Mouse (Mus musculus): ENCODE results near the gene Scoc. TPM values are rescaled to one million over a fixed set of nuclear protein-coding genes. Genes with fewer than 3 reads are reported as not detected.
"Not testable (repeated sequence)": the region's sequence is repeated elsewhere in the genome, so short reads cannot be mapped to it uniquely, and the experiment has no call there.

Gene Scoc
- polyA plus RNA-seq, 1 experiment from 2014 or later, result 166 TPM

GRCm38 (mm10) chr8:83429071-83429524 lies 29.1 kb downstream of the Scoc start:
- 64% methylated on average over 4 of the region's 4 CpGs for WGBS

DNA sequence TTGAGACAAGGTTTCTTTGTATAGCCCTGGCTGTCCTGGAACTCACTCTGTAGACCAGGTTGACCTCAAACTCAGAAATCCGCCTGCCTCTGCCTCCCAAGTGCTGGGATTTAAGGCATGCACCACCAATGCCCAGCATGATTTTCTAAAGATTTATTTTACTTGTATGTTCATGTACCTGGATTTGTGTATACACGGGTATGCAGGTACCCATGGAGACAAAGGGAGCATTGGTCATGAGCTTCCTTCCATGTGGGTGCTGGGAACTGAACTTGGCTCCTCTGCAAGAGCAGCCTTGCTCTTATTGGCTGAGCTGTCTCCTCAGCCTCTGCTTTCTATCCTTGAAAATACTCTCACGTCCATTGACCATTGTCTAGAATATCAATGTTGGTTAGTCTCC lies 29.6 kb downstream of the Scoc start:
- H3K27ac ChIP-seq (ENCODE audit: low read depth, low read length); H3K9me3 ChIP-seq (ENCODE audit: control insufficient read depth, low read length); DNase-seq (ENCODE audit: low spot score); ATAC-seq (ENCODE audit: insufficient read depth, low FRiP score, low TSS enrichment); H3K4me3 ChIP-seq (ENCODE audit: low read depth, low read length); H3K9ac ChIP-seq (ENCODE audit: low read length); H3K36me3 ChIP-seq (ENCODE audit: control insufficient read depth, insufficient read depth, low read length); H3K4me1 ChIP-seq (ENCODE audit: control insufficient read depth, insufficient read depth, low read length); H3K27me3 ChIP-seq (ENCODE audit: control insufficient read depth, insufficient read depth, low read length); H3K4me2 ChIP-seq (ENCODE audit: low read depth): not testable (repeated sequence)
- 93% methylated on average over 3 of the region's 3 CpGs for WGBS

More at GRCm38 (mm10) chr8:83429071-83429524, 29.1 kb downstream of the Scoc start:
- H3K4me1 ChIP-seq (ENCODE audit: control insufficient read depth, insufficient read depth, low read length), result no peaks in the 10 kb centered on the region
- ATAC-seq (ENCODE audit: insufficient read depth, low FRiP score, low TSS enrichment) (no peak), DNase-seq (ENCODE audit: low spot score) (no peak)
- H3K4me3 ChIP-seq (ENCODE audit: low read depth, low read length), result no peak overlapping the region
- H3K9ac ChIP-seq (ENCODE audit: low read length), result no peak overlapping the region
- H3K4me2 ChIP-seq (ENCODE audit: low read depth), result no peak overlapping the region
- no peaks in the 10 kb centered on the region for H3K27me3 ChIP-seq (ENCODE audit: control insufficient read depth, insufficient read depth, low read length)
- H3K36me3 ChIP-seq (ENCODE audit: control insufficient read depth, insufficient read depth, low read length), result no peaks in the 10 kb centered on the region
- H3K27ac ChIP-seq (ENCODE audit: low read depth, low read length), result no peak overlapping the region
- no peaks in the 10 kb centered on the region for H3K9me3 ChIP-seq (ENCODE audit: control insufficient read depth, low read length)

DNA sequence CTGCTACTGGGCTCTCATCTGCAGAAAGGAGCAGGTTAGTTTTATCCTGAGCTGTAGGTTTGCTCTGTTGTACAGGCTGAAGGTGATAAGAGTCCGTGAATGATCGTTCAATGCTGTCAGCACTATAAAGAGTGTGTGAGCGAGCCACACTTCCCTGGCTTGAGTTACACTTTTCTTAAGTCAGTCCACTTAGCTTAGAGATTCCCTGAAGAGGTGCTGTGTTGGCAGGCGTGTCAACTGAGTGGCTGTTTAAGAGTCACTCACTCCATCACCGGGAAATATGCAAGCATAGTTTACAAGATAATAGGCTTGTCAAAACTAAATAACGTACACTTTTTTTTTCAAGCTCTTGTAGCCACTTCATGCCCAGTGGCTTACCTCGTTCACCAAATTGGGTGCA lies 31.2 kb downstream of the Scoc start:
- Histone ChIP-seq H3K4me2 (ENCODE audit: low read depth) (no peak overlapping the region), H3K27me3 (ENCODE audit: control insufficient read depth, insufficient read depth, low read length) (no peaks in the 10 kb centered on the region), H3K36me3 (ENCODE audit: control insufficient read depth, insufficient read depth, low read length) (no peaks in the 10 kb centered on the region), H3K9ac (ENCODE audit: low read length) (no peak overlapping the region), H3K4me1 (ENCODE audit: control insufficient read depth, insufficient read depth, low read length) (no peaks in the 10 kb centered on the region), H3K9me3 (ENCODE audit: control insufficient read depth, low read length) (no peaks in the 10 kb centered on the region), H3K4me3 (ENCODE audit: low read depth, low read length) (no peak overlapping the region), H3K27ac (ENCODE audit: low read depth, low read length) (no peak overlapping the region)
- DNase-seq (ENCODE audit: low spot score) (no peak), ATAC-seq (ENCODE audit: insufficient read depth, low FRiP score, low TSS enrichment) (no peak)
- WGBS, result 86% methylated on average over 7 of the region's 7 CpGs

DNA sequence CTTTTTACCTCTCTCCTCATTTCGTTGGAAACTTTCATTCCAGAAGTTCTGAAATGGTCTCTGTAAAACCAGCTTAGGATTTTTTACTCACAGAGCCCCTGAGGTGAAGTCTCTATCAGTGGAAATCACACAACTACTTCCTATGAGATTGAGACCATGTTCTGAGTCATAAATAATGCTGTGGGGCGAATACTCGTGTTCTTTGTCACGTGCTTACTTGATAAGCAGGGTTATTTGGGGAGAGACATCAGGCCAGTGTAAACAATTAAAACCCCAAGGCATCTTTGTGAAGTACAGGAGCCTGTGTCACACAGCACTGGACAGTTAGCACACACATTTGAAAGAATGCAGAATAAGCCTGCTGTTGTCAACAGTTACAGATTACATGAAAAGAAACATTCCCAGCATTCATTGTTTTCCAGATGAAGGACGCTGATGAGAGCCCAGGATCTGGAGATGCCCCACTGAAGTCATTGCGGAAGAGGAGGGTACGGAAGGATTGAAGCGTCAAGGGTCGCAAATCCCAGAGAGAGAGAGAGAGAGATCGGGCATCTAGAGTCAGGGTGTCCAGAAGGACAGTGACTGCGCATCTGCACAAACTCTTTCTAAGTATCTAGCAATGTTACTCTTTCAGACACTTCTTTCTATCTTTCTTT lies 32.0 kb downstream of the Scoc start:
- no peak for DNase-seq (ENCODE audit: low spot score)
- H3K4me2 ChIP-seq (ENCODE audit: low read depth), result no peak overlapping the region
- WGBS, result 80% methylated on average over 11 of the region's 11 CpGs
- no peaks in the 10 kb centered on the region for H3K9me3 ChIP-seq (ENCODE audit: control insufficient read depth, low read length)
- H3K36me3 ChIP-seq (ENCODE audit: control insufficient read depth, insufficient read depth, low read length), result no peaks in the 10 kb centered on the region
- no peak overlapping the region for H3K9ac ChIP-seq (ENCODE audit: low read length)
- no peaks in the 10 kb centered on the region for H3K27me3 ChIP-seq (ENCODE audit: control insufficient read depth, insufficient read depth, low read length)
- no peak overlapping the region for H3K4me3 ChIP-seq (ENCODE audit: low read depth, low read length)
- H3K4me1 ChIP-seq (ENCODE audit: control insufficient read depth, insufficient read depth, low read length), result no peaks in the 10 kb centered on the region
- no peak overlapping the region for H3K27ac ChIP-seq (ENCODE audit: low read depth, low read length)
- ATAC-seq (ENCODE audit: insufficient read depth, low FRiP score, low TSS enrichment), result no peak

DNA sequence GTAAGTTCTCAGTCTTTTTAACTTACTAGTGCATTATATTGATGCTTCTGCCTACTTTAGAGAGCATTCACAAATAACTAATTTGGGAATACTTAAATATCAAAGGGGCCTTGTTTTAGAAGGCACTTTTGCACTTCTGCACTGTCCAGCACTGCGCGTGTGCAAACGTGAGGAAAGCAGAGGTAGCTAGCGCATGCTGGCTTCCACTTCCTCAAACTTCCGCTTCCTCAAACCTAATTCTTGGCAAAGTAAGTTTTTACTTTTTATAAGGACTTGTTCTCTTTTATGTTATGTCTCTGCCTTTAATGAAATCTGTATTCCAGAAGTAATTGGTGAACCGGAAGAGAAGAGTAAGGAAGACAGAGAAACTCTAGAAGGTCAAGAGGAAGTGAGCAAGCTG lies 33.0 kb downstream of the Scoc start:
- 91% methylated on average over 6 of the region's 6 CpGs for WGBS
- no peaks in the 10 kb centered on the region for H3K36me3 ChIP-seq (ENCODE audit: control insufficient read depth, insufficient read depth, low read length)
- no peaks in the 10 kb centered on the region for H3K4me1 ChIP-seq (ENCODE audit: control insufficient read depth, insufficient read depth, low read length)
- no peak overlapping the region for H3K27ac ChIP-seq (ENCODE audit: low read depth, low read length)
- no peaks in the 10 kb centered on the region for H3K9me3 ChIP-seq (ENCODE audit: control insufficient read depth, low read length)
- ATAC-seq (ENCODE audit: insufficient read depth, low FRiP score, low TSS enrichment), result no peak
- H3K4me2 ChIP-seq (ENCODE audit: low read depth), result no peak overlapping the region
- DNase-seq (ENCODE audit: low spot score), result no peak
- no peak overlapping the region for H3K9ac ChIP-seq (ENCODE audit: low read length)
- no peaks in the 10 kb centered on the region for H3K27me3 ChIP-seq (ENCODE audit: control insufficient read depth, insufficient read depth, low read length)
- H3K4me3 ChIP-seq (ENCODE audit: low read depth, low read length), result no peak overlapping the region

DNA sequence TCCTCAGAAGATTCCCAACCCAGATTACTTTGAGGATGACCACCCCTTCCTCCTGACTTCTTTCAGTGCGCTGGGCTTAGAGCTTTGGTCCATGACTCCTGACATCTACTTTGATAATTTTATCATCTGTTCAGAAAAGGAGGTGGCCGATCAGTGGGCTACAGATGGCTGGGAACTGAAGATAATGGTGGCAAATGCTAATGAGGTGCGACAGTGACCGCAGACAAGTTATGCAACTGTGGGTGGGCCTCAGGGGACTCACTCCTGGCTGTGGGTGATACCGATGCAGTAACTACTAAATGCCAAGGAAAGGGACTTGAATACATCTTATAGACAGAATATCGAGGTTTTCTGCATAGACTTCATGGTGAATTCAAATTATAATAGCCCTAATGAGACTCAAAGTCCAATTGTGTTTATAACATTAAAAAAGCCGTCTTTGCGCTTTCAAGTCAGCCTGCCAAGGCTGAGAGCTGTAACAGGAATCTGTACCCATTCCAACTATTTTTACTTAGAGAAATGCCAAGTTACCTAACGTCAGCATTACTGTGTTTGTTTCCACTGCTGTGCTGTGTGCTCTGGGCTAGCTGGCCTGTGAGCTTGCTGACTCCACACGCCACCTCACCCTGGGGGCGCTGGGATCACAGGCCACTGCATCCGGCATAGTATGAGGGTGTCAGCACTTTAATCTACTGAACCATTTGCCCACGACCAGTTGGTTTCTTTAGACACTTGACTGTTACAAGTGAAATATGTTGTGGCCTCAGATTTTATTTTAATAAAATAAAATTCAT lies 35.0 kb downstream of the Scoc start:
- WGBS, result 69% methylated on average over 13 of the region's 13 CpGs
- no peak overlapping the region for H3K4me3 ChIP-seq (ENCODE audit: low read depth, low read length)
- H3K36me3 ChIP-seq (ENCODE audit: control insufficient read depth, insufficient read depth, low read length), result no peaks in the 10 kb centered on the region
- H3K27ac ChIP-seq (ENCODE audit: low read depth, low read length), result no peak overlapping the region
- H3K9me3 ChIP-seq (ENCODE audit: control insufficient read depth, low read length), result no peaks in the 10 kb centered on the region
- H3K4me1 ChIP-seq (ENCODE audit: control insufficient read depth, insufficient read depth, low read length), result no peaks in the 10 kb centered on the region
- ATAC-seq (ENCODE audit: insufficient read depth, low FRiP score, low TSS enrichment), result no peak
- no peak overlapping the region for H3K4me2 ChIP-seq (ENCODE audit: low read depth)
- no peaks in the 10 kb centered on the region for H3K27me3 ChIP-seq (ENCODE audit: control insufficient read depth, insufficient read depth, low read length)
- no peak overlapping the region for H3K9ac ChIP-seq (ENCODE audit: low read length)
- no peak for DNase-seq (ENCODE audit: low spot score)

GRCm38 (mm10) chr8:83421354-83421753 lies 36.8 kb downstream of the Scoc start:
- H3K4me3 ChIP-seq (ENCODE audit: low read depth, low read length), result no peak overlapping the region
- H3K4me2 ChIP-seq (ENCODE audit: low read depth), result no peak overlapping the region
- no peaks in the 10 kb centered on the region for H3K36me3 ChIP-seq (ENCODE audit: control insufficient read depth, insufficient read depth, low read length)
- H3K9me3 ChIP-seq (ENCODE audit: control insufficient read depth, low read length), result no peaks in the 10 kb centered on the region
- no peak overlapping the region for H3K9ac ChIP-seq (ENCODE audit: low read length)
- 100% methylated on average over 1 of the region's 1 CpGs for WGBS
- H3K27me3 ChIP-seq (ENCODE audit: control insufficient read depth, insufficient read depth, low read length), result no peaks in the 10 kb centered on the region
- H3K27ac ChIP-seq (ENCODE audit: low read depth, low read length), result no peak overlapping the region
- ATAC-seq (ENCODE audit: insufficient read depth, low FRiP score, low TSS enrichment), result no peak
- no peaks in the 10 kb centered on the region for H3K4me1 ChIP-seq (ENCODE audit: control insufficient read depth, insufficient read depth, low read length)
- no peak for DNase-seq (ENCODE audit: low spot score)

- no peaks in the 10 kb centered on the region for H3K9me3 ChIP-seq (ENCODE audit: control insufficient read depth, low read length)
- no peaks in the 10 kb centered on the region for H3K4me1 ChIP-seq (ENCODE audit: control insufficient read depth, insufficient read depth, low read length)
- H3K36me3 ChIP-seq (ENCODE audit: control insufficient read depth, insufficient read depth, low read length), result no peaks in the 10 kb centered on the region
- H3K27me3 ChIP-seq (ENCODE audit: control insufficient read depth, insufficient read depth, low read length), result no peaks in the 10 kb centered on the region
- no peak overlapping the region for H3K4me2 ChIP-seq (ENCODE audit: low read depth)
- H3K9ac ChIP-seq (ENCODE audit: low read length), result no peak overlapping the region
- 89% methylated on average over 11 of the region's 11 CpGs for WGBS
- no peak for DNase-seq (ENCODE audit: low spot score)
- no peak overlapping the region for H3K4me3 ChIP-seq (ENCODE audit: low read depth, low read length)
- H3K27ac ChIP-seq (ENCODE audit: low read depth, low read length), result no peak overlapping the region
- ATAC-seq (ENCODE audit: insufficient read depth, low FRiP score, low TSS enrichment), result no peak
These were observed 39.2 kb downstream of the Scoc start for GRCm38 (mm10) chr8:83418805-83419516.
